Mouse (Mus musculus) heart, embryonic 14.5 days (tissue): ENCODE measurements around the gene Ppp2r5d. TPM values are rescaled to one million over a fixed set of nuclear protein-coding genes. Genes with fewer than 3 reads are reported as not detected.

ENCODE experiments used
- ATAC-seq: fragments of 200-750 bp; cut with Nextera tagmentation; 2 replicates; pipeline ENCODE4 v1.8.0; 2017; ENCODE audit warnings: low read depth, moderate TSS enrichment; ENCODE audit not compliant: insufficient number of reproducible peaks, insufficient read depth, low FRiP score
- H3K27ac ChIP-seq, 2 experiments: fragments of 200-500 bp in 1 of 2; fragments of 300-500 bp in 1 of 2; sonication (generic) in 1 of 2; replicated peaks in 1 of 2; 2 replicates each; pipeline ENCODE4 v1.5.1; 2012 to 2014; ENCODE audit warnings: low read depth in 2 of 2, low read length in 2 of 2, control low read depth in 1 of 2, mild to moderate bottlenecking in 1 of 2, mixed read lengths in 1 of 2; ENCODE audit not compliant: control insufficient read depth in 1 of 2, insufficient read depth in 1 of 2
- H3K27me3 ChIP-seq: fragments of 300-500 bp; sonication (generic); 2 replicates; pipeline ENCODE4 v1.6.1; 2014; ENCODE audit warnings: mild to moderate bottlenecking, low read length, control low read depth; ENCODE audit not compliant: control insufficient read depth, insufficient read depth
- H3K36me3 ChIP-seq: fragments of 300-500 bp; sonication (generic); 2 replicates; pipeline ENCODE4 v1.6.1; 2014; ENCODE audit warnings: mild to moderate bottlenecking, control low read depth, low read length, mixed read lengths; ENCODE audit not compliant: control insufficient read depth, insufficient read depth
- H3K4me1 ChIP-seq, 2 experiments: fragments of 200-500 bp in 1 of 2; fragments of 300-500 bp in 1 of 2; sonication (generic) in 1 of 2; 2 replicates each; pipeline ENCODE4 v1.6.1; 2012 to 2014; ENCODE audit warnings: low read length in 2 of 2, control low read depth in 1 of 2, mixed read lengths in 1 of 2; ENCODE audit not compliant: control insufficient read depth in 2 of 2, insufficient read depth in 2 of 2
- H3K4me2 ChIP-seq: fragments of 300-500 bp; sonication (generic); 2 replicates; pipeline ENCODE4 v1.6.1; 2014; ENCODE audit warnings: mild to moderate bottlenecking, low read length
- H3K4me3 ChIP-seq, 2 experiments: fragments of 200-500 bp in 1 of 2; fragments of 300-500 bp in 1 of 2; sonication (generic) in 1 of 2; 2 replicates each; pipeline ENCODE4 v1.5.1; 2012 to 2014; ENCODE audit warnings: low read length in 2 of 2, mild to moderate bottlenecking in 2 of 2, control low read depth in 1 of 2, low read depth in 1 of 2, moderate library complexity in 1 of 2; ENCODE audit not compliant: control insufficient read depth in 1 of 2, insufficient read depth in 1 of 2
- H3K9ac ChIP-seq: fragments of 300-500 bp; sonication (generic); 2 replicates; pipeline ENCODE4 v1.6.1; 2014; ENCODE audit warnings: mild to moderate bottlenecking, low read length
- H3K9me3 ChIP-seq: fragments of 300-500 bp; sonication (generic); 2 replicates; pipeline ENCODE4 v1.6.1; 2016; ENCODE audit warnings: low read length, control low read depth; ENCODE audit not compliant: control insufficient read depth
- WGBS: fragments of 180-500 bp; shearing (Covaris S2); extraction: QIAGEN DNeasy Blood & Tissue Kit; methylation state at CpG from one replicate; pipeline ENCODE4 v1.1.7; 2014; 5-methylcytosine and 5-hydroxymethylcytosine counted together
- polyA plus RNA-seq: library from polyadenylated mRNA; unstranded; fragments of >200 nt; fragmentation: Nextera tagmentation; extraction: Ambion mirVana; gene quantifications from 2 replicates; pipeline ENCODE4 v1.2.1, GENCODE M21; 2014

Gene Ppp2r5d
- polyA plus RNA-seq, 1 experiment from 2014 or later: 46.3 TPM

DNA sequence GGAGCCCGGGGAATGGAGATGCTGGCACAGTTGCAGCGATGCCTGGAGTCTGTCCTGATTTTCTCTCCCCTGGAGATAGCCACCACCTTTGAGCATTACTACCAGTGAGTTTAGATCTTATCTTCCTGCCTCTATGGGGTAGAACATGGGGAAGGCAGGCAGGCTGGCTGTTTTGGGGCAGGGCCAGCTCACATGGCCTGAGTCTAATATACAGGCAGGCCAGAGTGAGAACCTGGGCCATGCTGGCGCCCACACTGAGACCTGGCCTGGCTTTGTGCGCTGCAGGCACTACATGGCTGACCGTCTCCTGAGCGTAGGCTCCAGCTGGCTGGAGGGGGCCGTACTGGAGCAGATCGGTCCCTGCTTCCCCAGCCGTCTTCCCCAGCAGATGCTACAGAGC lies 43.6 kb downstream of the Ppp2r5d start:
- Histone ChIP-seq H3K4me3 (no peak overlapping the region), H3K27me3 (no peaks in the 10 kb centered on the region), H3K4me2 (no peak overlapping the region), H3K9me3 (no peaks in the 10 kb centered on the region), H3K36me3 (peaks cover 100% of the 10 kb centered on the region), H3K27ac (no peak overlapping the region), H3K4me1 (no peaks in the 10 kb centered on the region), H3K9ac (no peak overlapping the region)
- WGBS: 94% methylated on average over 9 of the region's 9 CpGs
- no peak for ATAC-seq

DNA sequence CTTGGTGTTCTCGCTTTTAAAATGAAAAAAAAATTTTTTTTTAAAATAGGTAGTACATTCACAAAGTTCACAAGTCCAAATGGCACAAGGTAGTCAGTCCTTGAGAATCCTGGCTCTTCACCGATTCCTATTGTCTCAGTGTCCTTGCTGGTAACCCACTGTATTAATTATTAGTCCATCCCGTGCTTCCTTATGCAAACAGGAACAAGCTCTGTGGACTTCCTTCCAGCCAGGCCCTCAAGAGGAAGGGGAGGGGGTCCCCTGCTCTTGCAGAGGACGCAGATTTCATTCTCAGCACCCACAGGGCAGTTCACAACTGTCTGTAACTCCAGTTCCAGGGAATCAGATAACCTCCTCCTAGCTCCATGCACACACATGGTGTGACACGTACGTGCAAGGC lies 48.9 kb downstream of the Ppp2r5d start:
- no peak overlapping the region for H3K4me2 ChIP-seq
- no peaks in the 10 kb centered on the region for H3K27me3 ChIP-seq
- no peak overlapping the region for H3K27ac ChIP-seq
- peaks cover 14 to 18% of the 10 kb centered on the region in 2 experiments for H3K4me1 ChIP-seq
- H3K9ac ChIP-seq: no peak overlapping the region
- ATAC-seq: no peak
- WGBS: 83% methylated on average over 6 of the region's 6 CpGs
- peaks cover 89% of the 10 kb centered on the region for H3K36me3 ChIP-seq
- no peaks in the 10 kb centered on the region for H3K9me3 ChIP-seq
- no peak overlapping the region for H3K4me3 ChIP-seq

DNA sequence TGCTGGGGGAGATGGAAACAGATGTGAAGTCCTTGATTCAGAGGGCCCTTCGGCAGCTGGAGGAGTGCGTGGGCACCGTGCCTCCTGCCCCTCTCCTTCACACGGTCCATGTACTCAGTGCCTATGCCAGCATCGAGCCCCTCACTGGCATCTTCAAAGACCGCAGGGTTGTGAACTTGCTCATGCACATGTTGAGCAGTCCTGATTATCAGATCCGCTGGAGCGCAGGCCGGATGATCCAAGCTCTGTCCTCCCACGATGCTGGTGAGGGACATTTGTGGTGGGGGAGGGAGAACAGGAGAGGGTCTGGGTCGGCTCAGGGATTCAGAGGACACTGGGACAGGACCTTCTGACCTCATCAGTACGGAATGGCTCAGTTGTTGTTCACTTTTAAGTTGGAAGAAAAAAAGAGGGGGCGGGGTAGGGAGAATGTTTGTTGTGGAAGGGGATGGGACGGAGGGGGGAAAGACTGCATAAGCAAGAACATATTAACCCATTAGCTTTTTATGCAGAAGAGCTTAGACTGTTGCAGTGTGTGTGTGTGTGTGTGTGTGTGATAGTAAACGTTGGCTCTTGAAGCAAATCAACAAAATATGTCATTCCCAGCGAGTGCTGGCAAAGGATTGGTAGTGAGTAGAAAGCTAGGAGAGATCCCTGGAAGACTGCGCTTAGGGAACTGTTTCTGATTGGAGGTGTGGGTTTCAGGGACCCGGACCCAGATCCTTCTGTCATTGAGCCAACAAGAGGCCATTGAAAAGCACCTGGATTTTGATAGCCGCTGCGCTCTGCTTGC lies 53.0 kb downstream of the Ppp2r5d start:
- Histone ChIP-seq H3K9me3 (no peaks in the 10 kb centered on the region), H3K27me3 (no peaks in the 10 kb centered on the region), H3K9ac (peak overlapping the region; percentile 94), H3K4me3 (peak overlapping the region; percentile 76 to 91), H3K4me2 (peak overlapping the region; percentile 82), H3K27ac (peak overlapping the region in 1 of 2 experiments; percentile 98; a peak in 2 of 4 replicates), H3K4me1 (peaks cover 21 to 31% of the 10 kb centered on the region in 2 experiments), H3K36me3 (peaks cover 66% of the 10 kb centered on the region)
- no peak for ATAC-seq
- WGBS: 51% methylated on average over 20 of the region's 20 CpGs

DNA sequence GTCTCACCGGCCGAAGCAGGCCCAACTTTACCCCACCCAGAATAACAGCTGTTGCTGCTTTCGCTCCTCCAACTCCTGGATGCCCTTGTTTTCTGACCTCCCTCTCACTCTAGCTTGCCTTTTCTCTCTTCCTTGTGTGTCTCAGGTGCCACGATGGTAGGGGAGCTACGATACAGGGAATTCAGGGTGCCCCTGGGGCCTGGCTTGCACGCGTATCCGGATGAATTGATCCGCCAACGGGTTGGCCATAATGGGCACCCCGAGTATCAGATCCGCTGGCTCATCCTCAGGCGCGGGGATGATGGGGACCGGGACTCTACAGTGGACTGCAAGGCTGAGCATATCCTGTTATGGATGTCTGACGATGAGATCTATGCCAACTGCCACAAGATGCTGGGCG lies 53.6 kb downstream of the Ppp2r5d start:
- Histone ChIP-seq H3K9ac (peak overlapping the region; percentile 94), H3K36me3 (peaks cover 60% of the 10 kb centered on the region), H3K4me3 (peak overlapping the region; percentile 76 to 91), H3K27ac (peak overlapping the region; percentile 98), H3K4me1 (peaks cover 21 to 36% of the 10 kb centered on the region in 2 experiments), H3K4me2 (peak overlapping the region; percentile 82), H3K27me3 (no peaks in the 10 kb centered on the region), H3K9me3 (no peaks in the 10 kb centered on the region)
- 60% methylated on average over 17 of the region's 17 CpGs for WGBS
- no peak for ATAC-seq

DNA sequence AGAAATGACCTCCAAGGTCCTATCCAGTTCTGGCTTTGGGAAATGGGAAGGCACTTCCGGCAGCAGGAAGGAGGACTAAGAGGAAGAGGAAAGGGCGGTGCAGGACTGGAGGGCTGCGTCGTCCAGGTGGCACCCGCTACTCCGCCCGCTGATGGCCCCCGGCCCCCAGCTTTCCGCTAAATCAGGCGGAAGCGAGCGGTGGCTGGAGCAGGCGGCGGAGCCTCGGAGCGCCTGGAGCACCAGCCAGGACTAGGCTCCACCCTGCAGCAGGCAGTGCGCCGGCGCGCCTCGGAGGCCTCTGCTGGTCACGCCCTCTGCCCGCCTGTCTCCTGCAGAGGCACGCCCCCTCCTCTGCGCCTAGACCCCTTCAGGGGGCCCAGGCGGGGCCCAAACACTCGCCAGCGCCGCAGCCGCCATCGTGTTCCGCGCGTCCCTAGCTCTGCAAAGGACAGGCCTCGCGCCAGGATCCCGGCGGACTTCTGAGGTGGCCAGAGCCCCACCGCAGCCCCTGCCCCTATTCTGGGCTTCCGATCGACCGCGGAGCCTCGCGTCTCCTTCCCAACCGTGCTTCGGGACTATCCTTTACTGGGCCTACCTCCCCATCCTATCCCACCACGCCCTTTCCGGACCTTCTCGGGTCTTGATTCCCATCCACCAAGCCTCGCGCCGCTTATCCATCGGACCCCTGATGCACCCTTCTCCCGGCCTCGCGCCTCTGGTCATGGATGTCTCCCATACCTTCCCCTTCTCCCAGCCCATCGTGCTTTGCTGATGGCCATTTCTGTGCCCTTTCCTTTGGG lies 54.5 kb downstream of the Ppp2r5d start, which contains the start of gene Cul7:
TSS of gene Cul7 (plus strand) at position 106 of the 800 bp plus-strand sequence.
- Histone ChIP-seq H3K4me1 (peaks cover 21 to 36% of the 10 kb centered on the region in 2 experiments), H3K27me3 (no peaks in the 10 kb centered on the region), H3K9ac (peak within 1 kb of the TSS; percentile 94), H3K9me3 (no peaks in the 10 kb centered on the region), H3K27ac (peak within 1 kb of the TSS; percentile 98), H3K4me2 (peak within 1 kb of the TSS; percentile 82), H3K36me3 (peaks cover 51% of the 10 kb centered on the region), H3K4me3 (peak within 1 kb of the TSS; percentile 76 to 91)
- peak; percentile 92 for ATAC-seq
- WGBS: under 1% methylated on average over 54 of the region's 58 CpGs

DNA sequence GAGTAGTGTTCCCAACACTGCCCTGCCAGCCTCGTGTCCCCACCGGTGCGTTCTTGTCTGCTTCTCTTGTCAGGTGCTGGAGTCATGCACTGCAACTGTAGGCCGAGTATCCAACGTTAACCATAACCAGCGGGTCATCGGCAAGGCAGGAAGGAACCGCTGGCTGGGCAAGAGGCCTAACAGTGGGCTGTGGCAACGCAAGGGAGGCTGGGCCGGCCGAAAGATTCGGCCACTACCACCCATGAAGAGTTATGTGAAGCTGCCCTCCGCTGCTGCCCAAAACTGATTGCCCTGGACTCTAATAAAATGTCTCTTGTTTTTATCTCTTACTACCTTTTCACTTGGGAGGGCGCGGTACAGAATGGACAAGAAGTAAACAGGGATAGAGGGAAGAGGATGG lies 55.1 kb downstream of the Ppp2r5d start:
- 28% methylated on average over 15 of the region's 15 CpGs for WGBS
- Histone ChIP-seq H3K36me3 (peaks cover 46% of the 10 kb centered on the region), H3K4me1 (peaks cover 23 to 42% of the 10 kb centered on the region in 2 experiments), H3K27me3 (no peaks in the 10 kb centered on the region), H3K9ac (peak overlapping the region; percentile 94), H3K27ac (peak overlapping the region; percentile 98), H3K9me3 (no peaks in the 10 kb centered on the region), H3K4me2 (peak overlapping the region; percentile 82), H3K4me3 (peak overlapping the region; percentile 76 to 91)
- no peak for ATAC-seq

DNA sequence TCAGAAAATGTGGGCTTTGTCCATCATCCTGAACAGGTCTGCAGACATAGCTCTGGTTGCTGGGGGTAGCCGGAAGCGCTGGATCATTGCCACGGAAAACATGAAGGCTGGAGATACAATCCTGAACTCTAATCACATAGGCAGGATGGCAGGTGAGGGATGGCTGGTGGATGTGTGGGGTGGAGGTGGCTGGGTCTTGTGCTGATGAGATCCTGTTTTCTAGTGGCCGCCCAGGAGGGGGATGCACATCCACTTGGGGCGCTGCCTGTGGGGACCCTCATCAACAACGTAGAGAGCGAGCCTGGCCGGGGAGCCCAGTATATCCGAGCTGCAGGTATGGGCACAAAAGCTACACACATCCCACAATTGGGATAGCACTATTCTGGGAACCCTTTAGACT lies 56.5 kb downstream of the Ppp2r5d start:
- Histone ChIP-seq H3K36me3 (peaks cover 39% of the 10 kb centered on the region), H3K27me3 (no peaks in the 10 kb centered on the region), H3K9me3 (no peaks in the 10 kb centered on the region), H3K4me3 (no peak overlapping the region), H3K27ac (no peak overlapping the region), H3K9ac (no peak overlapping the region), H3K4me2 (no peak overlapping the region), H3K4me1 (peaks cover 23 to 47% of the 10 kb centered on the region in 2 experiments)
- WGBS: 94% methylated on average over 9 of the region's 9 CpGs
- no peak for ATAC-seq
